Mouse (Mus musculus) ES-E14 (cell line): ENCODE results near the gene Appl1.

ENCODE experiments used
- CHD2 ChIP-seq: IDR thresholded peaks from 2 replicates; pipeline ENCODE4 v1.6.1; 2014; ENCODE audit warnings: mild to moderate bottlenecking, low read depth, low read length, inconsistent platforms
- HCFC1 ChIP-seq: IDR thresholded peaks from 2 replicates; pipeline ENCODE4 v1.6.1; 2012; ENCODE audit warnings: low read length, inconsistent platforms, borderline replicate concordance; ENCODE audit not compliant: insufficient read depth
- ZC3H11A ChIP-seq: IDR thresholded peaks from 2 replicates; pipeline ENCODE4 v1.6.1; 2012; ENCODE audit warnings: low read depth, mild to moderate bottlenecking, inconsistent platforms, low read length, borderline replicate concordance

DNA sequence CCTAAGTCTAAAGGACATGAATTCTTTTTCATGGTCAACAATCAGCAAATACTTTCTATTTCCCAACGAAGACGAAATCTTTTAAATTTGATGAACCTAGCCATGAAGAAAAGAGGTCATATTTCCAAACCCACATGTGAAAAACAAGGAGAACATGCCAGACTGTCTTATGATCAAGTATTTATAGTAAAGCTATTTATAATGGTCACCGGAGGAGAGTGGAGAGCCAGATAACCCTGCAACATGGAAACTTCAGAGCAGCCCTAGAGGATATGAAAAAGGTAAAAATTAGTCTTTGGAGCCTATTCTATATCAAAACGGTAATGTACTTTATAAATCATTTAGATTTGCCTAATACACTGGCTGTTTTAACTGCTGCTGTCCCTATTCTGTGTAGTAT lies 76.6 kb downstream of the Appl1 start, which contains the start of gene Asb14:
- TF ChIP-seq CHD2 = no peak
- no peak for TF ChIP-seq ZC3H11A
- TF ChIP-seq HCFC1 = no peak
